Mouse (Mus musculus): ENCODE data around the gene Ptprk. TPM values are rescaled to one million over a fixed set of nuclear protein-coding genes. Genes with fewer than 3 reads are reported as not detected.

Gene Ptprk
- polyA plus RNA-seq, 1 experiment from 2014 or later: 29.7 TPM

DNA sequence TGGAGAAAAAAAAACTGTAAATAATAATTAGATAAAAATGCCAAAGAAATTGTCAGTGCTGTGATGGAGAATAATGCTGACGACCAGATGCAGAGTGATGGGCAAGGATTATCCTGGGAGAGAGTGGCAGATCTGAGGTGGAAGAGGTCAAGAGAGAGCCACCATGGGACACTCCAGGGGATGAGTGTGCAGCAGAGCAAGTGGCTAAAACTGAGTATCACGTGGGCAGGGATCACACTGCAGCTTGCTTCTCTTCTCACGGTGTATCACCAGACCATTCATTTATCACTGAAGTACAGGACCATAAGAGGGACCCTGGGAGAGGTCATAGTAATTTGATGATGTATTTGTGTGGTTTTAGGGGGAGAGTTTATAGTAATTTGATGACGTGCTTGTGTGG, 340.2 kb downstream of the Ptprk start:
- H3K9ac ChIP-seq (ENCODE audit: low read length): no peak overlapping the region
- no peaks in the 10 kb centered on the region for H3K36me3 ChIP-seq (ENCODE audit: control insufficient read depth, insufficient read depth, low read length)
- no peak for DNase-seq (ENCODE audit: low spot score)
- no peak overlapping the region for H3K4me2 ChIP-seq (ENCODE audit: low read depth, low read length, severe bottlenecking)
- H3K4me3 ChIP-seq (ENCODE audit: low read depth, low read length): no peak overlapping the region
- H3K27ac ChIP-seq (ENCODE audit: low read depth, low read length): no peak overlapping the region
- no peaks in the 10 kb centered on the region for H3K27me3 ChIP-seq (ENCODE audit: control insufficient read depth, insufficient read depth, low read length)
- H3K9me3 ChIP-seq (ENCODE audit: control insufficient read depth, low read length): no peaks in the 10 kb centered on the region
- H3K4me1 ChIP-seq (replicated peaks; ENCODE audit: control insufficient read depth, insufficient read depth, low read length): no peaks in the 10 kb centered on the region
- 61% methylated on average over 4 of the region's 4 CpGs for WGBS
- ATAC-seq (replicated peaks; ENCODE audit: low FRiP score): no peak

DNA sequence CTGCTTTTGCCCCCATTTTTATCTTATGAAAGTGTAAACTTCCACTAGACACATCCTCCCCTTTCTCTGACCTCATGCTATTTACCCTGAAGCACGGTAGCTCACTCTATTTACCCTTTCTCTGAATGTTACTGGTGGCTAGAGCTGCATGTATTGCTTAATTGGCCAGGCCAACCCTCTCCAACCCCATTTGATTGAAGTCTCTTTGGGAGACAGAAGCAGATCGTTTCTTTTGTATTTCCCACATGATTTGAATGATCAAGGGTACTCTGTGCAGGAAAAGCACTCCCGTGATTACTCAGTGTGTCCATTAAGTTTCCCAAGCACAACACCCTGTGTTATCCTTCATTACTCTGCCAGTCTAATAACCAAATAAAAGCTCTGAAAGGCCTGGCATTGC, 348.0 kb downstream of the Ptprk start:
- ATAC-seq (replicated peaks; ENCODE audit: low FRiP score): peak; percentile 76
- no peak overlapping the region for H3K9ac ChIP-seq (ENCODE audit: low read length)
- H3K27ac ChIP-seq (ENCODE audit: low read depth, low read length): no peak overlapping the region
- no peak overlapping the region for H3K4me3 ChIP-seq (ENCODE audit: low read depth, low read length)
- no peaks in the 10 kb centered on the region for H3K27me3 ChIP-seq (ENCODE audit: control insufficient read depth, insufficient read depth, low read length)
- H3K4me2 ChIP-seq (ENCODE audit: low read depth, low read length, severe bottlenecking): no peak overlapping the region
- no peaks in the 10 kb centered on the region for H3K4me1 ChIP-seq (replicated peaks; ENCODE audit: control insufficient read depth, insufficient read depth, low read length)
- no peaks in the 10 kb centered on the region for H3K9me3 ChIP-seq (ENCODE audit: control insufficient read depth, low read length)
- 21% methylated on average over 3 of the region's 3 CpGs for WGBS
- DNase-seq (ENCODE audit: low spot score): no peak
- no peaks in the 10 kb centered on the region for H3K36me3 ChIP-seq (ENCODE audit: control insufficient read depth, insufficient read depth, low read length)

DNA sequence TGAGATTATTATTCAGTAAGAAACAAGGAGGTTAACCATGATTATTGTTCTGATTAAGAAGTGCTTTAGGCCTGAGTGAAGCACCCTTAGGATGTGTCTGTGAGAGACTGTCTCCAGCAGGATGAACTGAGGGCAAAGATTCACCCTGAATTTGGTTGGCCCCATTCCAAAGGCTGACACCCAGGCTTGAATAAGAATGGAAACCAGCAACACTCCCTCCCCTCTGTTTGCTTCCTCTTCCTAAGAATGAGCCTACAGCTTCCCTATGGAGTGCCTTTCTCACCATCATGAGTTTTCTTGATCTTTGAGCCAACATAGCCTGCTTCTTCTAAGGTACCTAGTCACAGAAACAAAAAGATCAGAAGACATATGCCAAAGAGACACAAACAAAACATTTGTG, 350.8 kb downstream of the Ptprk start:
- Histone ChIP-seq H3K9me3 (ENCODE audit: control insufficient read depth, low read length) (no peaks in the 10 kb centered on the region), H3K9ac (ENCODE audit: low read length) (no peak overlapping the region), H3K36me3 (ENCODE audit: control insufficient read depth, insufficient read depth, low read length) (no peaks in the 10 kb centered on the region), H3K4me2 (ENCODE audit: low read depth, low read length, severe bottlenecking) (no peak overlapping the region), H3K27me3 (ENCODE audit: control insufficient read depth, insufficient read depth, low read length) (no peaks in the 10 kb centered on the region), H3K4me1 (replicated peaks; ENCODE audit: control insufficient read depth, insufficient read depth, low read length) (no peaks in the 10 kb centered on the region), H3K4me3 (ENCODE audit: low read depth, low read length) (no peak overlapping the region), H3K27ac (ENCODE audit: low read depth, low read length) (no peak overlapping the region)
- DNase-seq (ENCODE audit: low spot score): no peak
- ATAC-seq (replicated peaks; ENCODE audit: low FRiP score): no peak

GRCm38 (mm10) chr10:28436084-28436483, 361.5 kb downstream of the Ptprk start:
- no peaks in the 10 kb centered on the region for H3K36me3 ChIP-seq (ENCODE audit: control insufficient read depth, insufficient read depth, low read length)
- no peak overlapping the region for H3K4me2 ChIP-seq (ENCODE audit: low read depth, low read length, severe bottlenecking)
- H3K9ac ChIP-seq (ENCODE audit: low read length): no peak overlapping the region
- no peak overlapping the region for H3K27ac ChIP-seq (ENCODE audit: low read depth, low read length)
- H3K27me3 ChIP-seq (ENCODE audit: control insufficient read depth, insufficient read depth, low read length): no peaks in the 10 kb centered on the region
- ATAC-seq (replicated peaks; ENCODE audit: low FRiP score) (no peak), DNase-seq (ENCODE audit: low spot score) (no peak)
- H3K4me3 ChIP-seq (ENCODE audit: low read depth, low read length): no peak overlapping the region
- no peaks in the 10 kb centered on the region for H3K4me1 ChIP-seq (replicated peaks; ENCODE audit: control insufficient read depth, insufficient read depth, low read length)
- H3K9me3 ChIP-seq (ENCODE audit: control insufficient read depth, low read length): no peaks in the 10 kb centered on the region
- 90% methylated on average over 1 of the region's 1 CpGs for WGBS

GRCm38 (mm10) chr10:28449853-28450252, 375.2 kb downstream of the Ptprk start:
- no peaks in the 10 kb centered on the region for H3K9me3 ChIP-seq (ENCODE audit: control insufficient read depth, low read length)
- H3K4me3 ChIP-seq (ENCODE audit: low read depth, low read length): no peak overlapping the region
- H3K4me2 ChIP-seq (ENCODE audit: low read depth, low read length, severe bottlenecking): no peak overlapping the region
- no peaks in the 10 kb centered on the region for H3K27me3 ChIP-seq (ENCODE audit: control insufficient read depth, insufficient read depth, low read length)
- ATAC-seq (replicated peaks; ENCODE audit: low FRiP score) (no peak), DNase-seq (ENCODE audit: low spot score) (no peak)
- H3K9ac ChIP-seq (ENCODE audit: low read length): no peak overlapping the region
- no peaks in the 10 kb centered on the region for H3K4me1 ChIP-seq (replicated peaks; ENCODE audit: control insufficient read depth, insufficient read depth, low read length)
- 77% methylated on average over 4 of the region's 4 CpGs for WGBS
- H3K27ac ChIP-seq (ENCODE audit: low read depth, low read length): no peak overlapping the region
- no peaks in the 10 kb centered on the region for H3K36me3 ChIP-seq (ENCODE audit: control insufficient read depth, insufficient read depth, low read length)

DNA sequence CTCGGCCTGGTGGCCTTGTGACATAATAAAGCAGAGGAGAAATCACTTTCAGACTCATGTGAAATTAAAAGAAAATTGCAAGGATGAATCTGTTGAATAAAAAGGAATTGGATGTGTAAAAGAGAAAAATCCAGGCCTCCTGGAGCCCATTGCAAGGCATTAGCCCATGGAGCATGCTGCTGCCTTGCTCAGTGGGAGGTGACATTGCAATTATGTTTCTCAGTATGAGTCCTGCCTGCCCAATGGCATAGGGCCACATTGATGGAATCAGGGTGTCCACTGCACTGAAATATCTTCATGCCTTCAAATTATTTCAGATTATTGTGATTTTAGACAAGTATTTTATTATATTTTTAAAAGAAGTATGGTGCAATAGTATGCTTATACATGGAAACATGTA, 376.0 kb downstream of the Ptprk start:
- H3K4me2 ChIP-seq (ENCODE audit: low read depth, low read length, severe bottlenecking): no peak overlapping the region
- H3K9me3 ChIP-seq (ENCODE audit: control insufficient read depth, low read length): no peaks in the 10 kb centered on the region
- H3K36me3 ChIP-seq (ENCODE audit: control insufficient read depth, insufficient read depth, low read length): no peaks in the 10 kb centered on the region
- H3K27ac ChIP-seq (ENCODE audit: low read depth, low read length): no peak overlapping the region
- DNase-seq (ENCODE audit: low spot score) (no peak), ATAC-seq (replicated peaks; ENCODE audit: low FRiP score) (no peak)
- H3K9ac ChIP-seq (ENCODE audit: low read length): no peak overlapping the region
- H3K4me3 ChIP-seq (ENCODE audit: low read depth, low read length): no peak overlapping the region
- no peaks in the 10 kb centered on the region for H3K27me3 ChIP-seq (ENCODE audit: control insufficient read depth, insufficient read depth, low read length)
- H3K4me1 ChIP-seq (replicated peaks; ENCODE audit: control insufficient read depth, insufficient read depth, low read length): no peaks in the 10 kb centered on the region
- WGBS: 22% methylated on average over 1 of the region's 1 CpGs

- DNase-seq (ENCODE audit: low spot score): no peak
- Histone ChIP-seq H3K9ac (ENCODE audit: low read length) (no peak overlapping the region), H3K4me1 (replicated peaks; ENCODE audit: control insufficient read depth, insufficient read depth, low read length) (no peaks in the 10 kb centered on the region), H3K4me2 (ENCODE audit: low read depth, low read length, severe bottlenecking) (no peak overlapping the region), H3K4me3 (ENCODE audit: low read depth, low read length) (no peak overlapping the region), H3K9me3 (ENCODE audit: control insufficient read depth, low read length) (no peaks in the 10 kb centered on the region), H3K27me3 (ENCODE audit: control insufficient read depth, insufficient read depth, low read length) (no peaks in the 10 kb centered on the region), H3K27ac (ENCODE audit: low read depth, low read length) (no peak overlapping the region), H3K36me3 (ENCODE audit: control insufficient read depth, insufficient read depth, low read length) (no peaks in the 10 kb centered on the region)
- 77% methylated on average over 1 of the region's 1 CpGs for WGBS
- ATAC-seq (replicated peaks; ENCODE audit: low FRiP score): no peak
These were observed 383.4 kb downstream of the Ptprk start for GRCm38 (mm10) chr10:28458027-28458426.

- Histone ChIP-seq H3K36me3 (ENCODE audit: control insufficient read depth, insufficient read depth, low read length) (no peaks in the 10 kb centered on the region), H3K4me3 (ENCODE audit: low read depth, low read length) (no peak overlapping the region), H3K9me3 (ENCODE audit: control insufficient read depth, low read length) (no peaks in the 10 kb centered on the region), H3K27me3 (ENCODE audit: control insufficient read depth, insufficient read depth, low read length) (no peaks in the 10 kb centered on the region), H3K4me1 (replicated peaks; ENCODE audit: control insufficient read depth, insufficient read depth, low read length) (no peaks in the 10 kb centered on the region), H3K9ac (ENCODE audit: low read length) (no peak overlapping the region), H3K4me2 (ENCODE audit: low read depth, low read length, severe bottlenecking) (no peak overlapping the region), H3K27ac (ENCODE audit: low read depth, low read length) (no peak overlapping the region)
- ATAC-seq (replicated peaks; ENCODE audit: low FRiP score): no peak
- WGBS: 66% methylated on average over 1 of the region's 1 CpGs
- no peak for DNase-seq (ENCODE audit: low spot score)
These were observed 385.3 kb downstream of the Ptprk start for GRCm38 (mm10) chr10:28459963-28460362.

DNA sequence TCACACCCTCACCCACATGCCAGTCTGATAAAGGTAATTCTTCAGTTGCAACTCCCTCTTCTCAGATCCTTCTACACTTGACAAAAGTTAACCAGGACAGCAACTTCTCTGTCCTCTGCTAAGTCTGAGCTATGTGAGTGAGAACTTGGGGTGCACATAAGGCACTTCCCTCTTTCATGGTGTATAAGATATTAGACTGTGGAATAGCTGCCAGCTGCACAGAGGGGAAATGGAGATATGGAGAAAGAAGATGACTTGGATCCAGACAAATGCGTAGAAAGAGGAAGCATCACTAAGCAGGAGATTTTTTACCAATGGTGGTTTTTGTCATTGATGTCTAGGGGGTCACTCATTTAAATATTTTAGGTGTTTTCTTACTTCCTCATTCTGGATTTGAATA, 389.1 kb downstream of the Ptprk start:
- no peak for ATAC-seq (replicated peaks; ENCODE audit: low FRiP score)
- DNase-seq (ENCODE audit: low spot score): no peak
- Histone ChIP-seq H3K4me1 (replicated peaks; ENCODE audit: control insufficient read depth, insufficient read depth, low read length) (no peaks in the 10 kb centered on the region), H3K9me3 (ENCODE audit: control insufficient read depth, low read length) (no peaks in the 10 kb centered on the region), H3K36me3 (ENCODE audit: control insufficient read depth, insufficient read depth, low read length) (no peaks in the 10 kb centered on the region), H3K9ac (ENCODE audit: low read length) (no peak overlapping the region), H3K27me3 (ENCODE audit: control insufficient read depth, insufficient read depth, low read length) (no peaks in the 10 kb centered on the region), H3K4me2 (ENCODE audit: low read depth, low read length, severe bottlenecking) (no peak overlapping the region), H3K27ac (ENCODE audit: low read depth, low read length) (no peak overlapping the region), H3K4me3 (ENCODE audit: low read depth, low read length) (no peak overlapping the region)
- WGBS: 96% methylated on average over 1 of the region's 1 CpGs
